Mouse (Mus musculus) forebrain, embryonic 10.5 days (tissue): Measurements from ENCODE around the gene Mast4. TPM values are rescaled to one million over a fixed set of nuclear protein-coding genes. Genes with fewer than 3 reads are reported as not detected.

Source experiments
- DNase-seq: peaks from one replicate; pipeline ENCODE4 v3.0.0-alpha.2; 2017; ENCODE audit warnings: low spot score; ENCODE audit errors: extremely low spot score
- H3K27ac ChIP-seq: fragments of 300-500 bp; sonication (generic); 2 replicates; pipeline ENCODE4 v1.5.1; 2016; ENCODE audit warnings: mild to moderate bottlenecking
- H3K27me3 ChIP-seq: fragments of 300-500 bp; sonication (generic); 2 replicates; pipeline ENCODE4 v1.6.1; 2016; ENCODE audit warnings: mild to moderate bottlenecking; ENCODE audit not compliant: poor library complexity, severe bottlenecking
- H3K36me3 ChIP-seq: fragments of 300-500 bp; sonication (generic); replicated peaks from 2 replicates; pipeline ENCODE4 v1.6.1; 2016; ENCODE audit warnings: mild to moderate bottlenecking, moderate library complexity
- H3K4me1 ChIP-seq: fragments of 300-500 bp; sonication (generic); 2 replicates; pipeline ENCODE4 v1.6.1; 2016
- H3K4me3 ChIP-seq: fragments of 300-500 bp; sonication (generic); 2 replicates; pipeline ENCODE4 v1.5.1; 2016; ENCODE audit warnings: mild to moderate bottlenecking, moderate library complexity
- H3K9me3 ChIP-seq: fragments of 300-500 bp; sonication (generic); 2 replicates; pipeline ENCODE4 v1.6.1; 2016; ENCODE audit warnings: mild to moderate bottlenecking, moderate library complexity
- WGBS: fragments of 180-500 bp; shearing (Covaris S2); methylation state at CpG from one replicate; pipeline ENCODE4 v1.1.7; 2016; 5-methylcytosine and 5-hydroxymethylcytosine counted together
- polyA plus RNA-seq: library from polyadenylated mRNA; unstranded; fragments of >200 nt; fragmentation: Nextera tagmentation; extraction: Ambion mirVana; gene quantifications from 2 replicates; pipeline ENCODE4 v1.2.1, GENCODE M21; 2016

The Mast4 gene
- polyA plus RNA-seq, 1 experiment from 2014 or later = 18.3 TPM

DNA sequence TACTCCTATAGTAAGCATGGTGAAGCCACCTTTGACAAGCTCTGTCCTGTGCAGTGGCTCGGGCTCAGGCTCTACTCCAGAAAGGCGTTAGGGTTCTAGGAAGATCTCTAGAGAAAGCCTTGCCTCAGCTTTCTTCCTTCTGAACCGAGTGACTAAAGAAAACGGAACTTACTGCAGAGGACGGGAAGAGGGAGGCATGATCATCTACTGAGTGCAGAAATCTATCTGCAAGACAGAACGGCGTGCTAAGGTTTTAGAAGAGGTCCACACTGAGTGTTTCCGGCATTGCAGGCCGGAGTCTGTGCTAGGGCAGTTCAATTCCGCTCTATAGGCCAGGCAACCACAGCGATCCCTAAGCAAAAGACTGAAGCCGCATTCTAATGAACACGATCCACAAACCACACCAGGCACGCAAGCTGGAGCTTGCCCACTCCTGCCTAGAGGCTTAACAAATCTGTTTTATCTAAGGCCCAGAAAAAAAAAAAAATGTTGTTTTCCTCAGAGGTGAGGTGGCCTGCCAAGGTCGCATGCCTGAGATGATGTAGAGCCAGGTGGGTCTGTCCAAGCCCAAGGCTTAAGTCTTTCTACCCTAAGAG, 445.3 kb downstream of the Mast4 start:
- Histone ChIP-seq H3K4me3 (no peak overlapping the region), H3K36me3 (no peaks in the 10 kb centered on the region), H3K27ac (no peak overlapping the region), H3K9me3 (no peaks in the 10 kb centered on the region), H3K27me3 (no peaks in the 10 kb centered on the region), H3K4me1 (peaks cover 20% of the 10 kb centered on the region)
- 89% methylated on average over 15 of the region's 15 CpGs for WGBS
- no peak for DNase-seq

GRCm38 (mm10) chr13:102888211-102888610, 446.1 kb downstream of the Mast4 start:
- Histone ChIP-seq H3K36me3 (no peaks in the 10 kb centered on the region), H3K4me1 (peaks cover 12% of the 10 kb centered on the region), H3K4me3 (no peak overlapping the region), H3K27me3 (no peaks in the 10 kb centered on the region), H3K27ac (no peak overlapping the region), H3K9me3 (no peaks in the 10 kb centered on the region)
- 80% methylated on average over 8 of the region's 8 CpGs for WGBS
- no peak for DNase-seq

- Histone ChIP-seq H3K27ac (no peak overlapping the region), H3K27me3 (no peaks in the 10 kb centered on the region), H3K9me3 (no peaks in the 10 kb centered on the region), H3K4me1 (peaks cover 11% of the 10 kb centered on the region), H3K4me3 (no peak overlapping the region), H3K36me3 (no peaks in the 10 kb centered on the region)
- WGBS = 97% methylated on average over 13 of the region's 13 CpGs
- no peak for DNase-seq
Measured at GRCm38 (mm10) chr13:102887534-102887933, 446.8 kb downstream of the Mast4 start.

- Histone ChIP-seq H3K4me3 (no peak overlapping the region), H3K4me1 (peaks cover 11% of the 10 kb centered on the region), H3K9me3 (no peaks in the 10 kb centered on the region), H3K36me3 (no peaks in the 10 kb centered on the region), H3K27me3 (no peaks in the 10 kb centered on the region), H3K27ac (no peak overlapping the region)
- DNase-seq = no peak
- WGBS = 94% methylated on average over 8 of the region's 8 CpGs
Measured at GRCm38 (mm10) chr13:102886788-102887187, 447.5 kb downstream of the Mast4 start.

- DNase-seq = no peak
- no peaks in the 10 kb centered on the region for H3K9me3 ChIP-seq
- H3K36me3 ChIP-seq = no peaks in the 10 kb centered on the region
- H3K4me3 ChIP-seq = no peak overlapping the region
- 91% methylated on average over 4 of the region's 4 CpGs for WGBS
- H3K4me1 ChIP-seq = peaks cover 11% of the 10 kb centered on the region
- no peaks in the 10 kb centered on the region for H3K27me3 ChIP-seq
- H3K27ac ChIP-seq = no peak overlapping the region
Measured at GRCm38 (mm10) chr13:102886147-102886546, 448.1 kb downstream of the Mast4 start.

DNA sequence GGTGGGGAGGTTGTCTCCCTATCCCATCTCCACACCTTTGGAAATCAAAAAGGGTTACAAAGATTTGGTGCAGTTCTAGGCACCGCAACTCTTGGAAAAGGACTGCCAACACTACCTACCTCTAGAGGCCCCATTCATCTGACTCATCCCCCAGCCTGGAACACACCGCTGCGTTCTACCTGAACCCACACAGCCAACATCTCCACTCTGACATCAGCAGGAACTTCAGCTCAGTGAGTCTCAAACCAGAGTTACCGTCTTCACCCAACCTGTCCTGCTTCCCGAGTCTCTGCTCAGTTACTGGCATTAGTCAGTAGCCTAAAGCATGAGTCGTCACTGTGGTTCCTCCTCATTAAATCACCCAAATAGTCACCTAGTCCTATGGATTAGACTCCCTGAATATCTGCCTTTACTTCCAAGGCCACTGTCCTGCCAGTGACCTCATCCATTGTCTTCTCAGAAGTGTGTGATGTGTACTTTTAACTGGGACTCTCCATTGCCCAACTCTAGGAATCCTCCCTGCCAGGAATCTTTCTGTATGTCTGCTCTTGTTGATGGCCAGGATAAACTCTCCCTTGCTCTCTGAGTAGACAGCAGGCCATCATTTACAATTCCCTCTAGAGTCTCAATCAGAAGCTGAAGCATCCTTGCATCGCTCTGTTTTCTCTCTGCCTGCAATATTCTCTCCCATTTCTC, 453.8 kb downstream of the Mast4 start:
- Histone ChIP-seq H3K9me3 (no peaks in the 10 kb centered on the region), H3K36me3 (no peaks in the 10 kb centered on the region), H3K4me1 (peaks cover 23% of the 10 kb centered on the region), H3K27ac (no peak overlapping the region), H3K4me3 (no peak overlapping the region), H3K27me3 (no peaks in the 10 kb centered on the region)
- no peak for DNase-seq
- 95% methylated on average over 7 of the region's 7 CpGs for WGBS

- Histone ChIP-seq H3K9me3 (no peaks in the 10 kb centered on the region), H3K36me3 (no peaks in the 10 kb centered on the region), H3K4me1 (peaks cover 40% of the 10 kb centered on the region), H3K4me3 (no peak overlapping the region), H3K27ac (no peak overlapping the region), H3K27me3 (no peaks in the 10 kb centered on the region)
- 87% methylated on average over 6 of the region's 6 CpGs for WGBS
- DNase-seq = no peak
Measured at GRCm38 (mm10) chr13:102878631-102879030, 455.7 kb downstream of the Mast4 start.

- no peak for DNase-seq
- WGBS = 79% methylated on average over 12 of the region's 12 CpGs
- H3K4me1 ChIP-seq = peaks cover 47% of the 10 kb centered on the region
- H3K27me3 ChIP-seq = no peaks in the 10 kb centered on the region
- no peaks in the 10 kb centered on the region for H3K36me3 ChIP-seq
- no peak overlapping the region for H3K27ac ChIP-seq
- no peak overlapping the region for H3K4me3 ChIP-seq
- no peaks in the 10 kb centered on the region for H3K9me3 ChIP-seq
Measured at GRCm38 (mm10) chr13:102877766-102878325, 456.5 kb downstream of the Mast4 start.

GRCm38 (mm10) chr13:102877154-102877553, 457.1 kb downstream of the Mast4 start:
- WGBS = 86% methylated on average over 8 of the region's 8 CpGs
- Histone ChIP-seq H3K9me3 (no peaks in the 10 kb centered on the region), H3K27me3 (no peaks in the 10 kb centered on the region), H3K4me1 (peaks cover 54% of the 10 kb centered on the region), H3K36me3 (no peaks in the 10 kb centered on the region), H3K4me3 (no peak overlapping the region), H3K27ac (no peak overlapping the region)
- DNase-seq = no peak

DNA sequence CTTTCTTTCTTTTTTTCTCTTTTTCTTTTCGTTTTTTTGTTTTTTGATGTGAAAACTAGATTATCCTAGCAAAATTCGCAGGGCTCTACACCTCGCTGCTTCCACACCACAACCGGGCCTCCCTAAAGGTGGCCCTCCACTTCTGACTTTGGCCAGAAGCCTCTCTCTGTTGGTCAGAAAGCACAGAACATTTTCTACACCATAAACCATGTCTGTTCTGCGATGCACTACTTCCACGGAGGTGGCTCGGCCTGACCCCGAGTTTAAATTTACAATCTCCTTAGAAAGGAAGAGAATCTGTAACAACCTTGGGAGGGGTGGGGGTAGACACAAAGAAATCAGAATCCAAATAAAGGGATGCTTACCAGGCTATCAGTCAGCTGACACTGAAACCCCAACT, 458.8 kb downstream of the Mast4 start:
- Histone ChIP-seq H3K27me3 (no peaks in the 10 kb centered on the region), H3K4me1 (peaks cover 64% of the 10 kb centered on the region), H3K27ac (no peak overlapping the region), H3K4me3 (no peak overlapping the region), H3K9me3 (no peaks in the 10 kb centered on the region), H3K36me3 (no peaks in the 10 kb centered on the region)
- no peak for DNase-seq
- WGBS = 70% methylated on average over 8 of the region's 8 CpGs

DNA sequence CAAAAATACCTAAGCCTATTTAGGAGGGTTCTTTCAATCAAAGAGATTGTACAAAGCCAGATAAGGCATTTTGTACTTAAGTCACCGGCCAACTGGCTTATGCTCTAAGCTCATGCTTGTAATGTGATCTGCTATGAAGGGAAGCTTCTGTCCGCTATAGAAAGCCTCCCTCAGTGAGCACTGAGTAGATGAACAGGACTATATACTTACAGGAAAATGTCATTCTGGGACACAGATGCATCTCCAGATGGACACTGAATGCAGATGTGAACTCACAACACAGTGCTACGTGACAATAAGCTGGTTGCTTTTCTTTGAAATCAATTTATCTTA, 459.2 kb downstream of the Mast4 start:
- Histone ChIP-seq H3K27ac (no peak overlapping the region), H3K27me3 (no peaks in the 10 kb centered on the region), H3K36me3 (no peaks in the 10 kb centered on the region), H3K4me1 (peaks cover 64% of the 10 kb centered on the region), H3K4me3 (no peak overlapping the region), H3K9me3 (no peaks in the 10 kb centered on the region)
- WGBS = 55% methylated on average over 3 of the region's 3 CpGs
- no peak for DNase-seq

GRCm38 (mm10) chr13:102874465-102875143, 459.7 kb downstream of the Mast4 start:
- no peaks in the 10 kb centered on the region; the same call in 1 of the 2 replicates for H3K9me3 ChIP-seq
- no peak overlapping the region for H3K4me3 ChIP-seq
- peaks cover 64% of the 10 kb centered on the region for H3K4me1 ChIP-seq
- 0 out of 2 replicates have a peak overlapping the region, but pooled peaks have one; percentile 4 for H3K27ac ChIP-seq
- H3K36me3 ChIP-seq = no peaks in the 10 kb centered on the region
- H3K27me3 ChIP-seq = no peaks in the 10 kb centered on the region
- no peak for DNase-seq
- WGBS = 85% methylated on average over 14 of the region's 14 CpGs
